Mouse (Mus musculus) adrenal gland, postnatal 14 days (tissue): ENCODE data around the gene Tmem52. TPM values are rescaled to one million over a fixed set of nuclear protein-coding genes. Genes with fewer than 3 reads are reported as not detected.
"Not testable (repeated sequence)": the region's sequence is repeated elsewhere in the genome, so short reads cannot be mapped to it uniquely, and the experiment has no call there.

Experiments used
- DNase-seq: peaks from one replicate; pipeline ENCODE4 v3.0.0; 2021; ENCODE audit warnings: mixed read lengths
- total RNA-seq: library from RNA; stranded (reverse); gene quantifications from 2 replicates; pipeline ENCODE4 v1.2.3, GENCODE M21; 2021

Gene Tmem52
- total RNA-seq, 1 experiment from 2014 or later: 11.4 TPM

DNA sequence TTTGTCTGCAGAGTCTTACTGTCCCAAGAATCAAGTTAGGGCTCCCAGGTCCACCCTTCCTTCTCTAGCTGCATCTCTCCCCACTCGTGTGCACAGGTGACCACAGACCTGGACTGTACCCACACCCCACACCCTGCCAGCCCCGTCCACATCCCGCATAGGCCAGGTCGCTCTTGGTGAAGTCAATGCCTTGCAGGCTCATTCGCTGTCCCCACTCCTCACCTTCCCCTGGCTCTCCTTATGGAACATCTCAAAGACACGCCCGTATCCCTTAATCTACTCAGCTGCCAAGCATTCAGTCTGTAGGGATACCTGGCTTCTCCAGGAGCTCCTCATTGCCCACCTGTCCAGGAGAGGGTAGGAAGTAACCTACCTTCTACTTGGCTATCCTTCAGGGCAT, 2.5 kb downstream of the Tmem52 start:
- no peak for DNase-seq

GRCm38 (mm10) chr4:155472716-155473290, 3.9 kb downstream of the Tmem52 start:
- DNase-seq: no peak

GRCm38 (mm10) chr4:155473319-155473718, 4.4 kb downstream of the Tmem52 start:
- DNase-seq: peak; percentile 89

GRCm38 (mm10) chr4:155473796-155474195, 4.9 kb downstream of the Tmem52 start:
- DNase-seq: not testable (repeated sequence)

GRCm38 (mm10) chr4:155481381-155482124, 12.6 kb downstream of the Tmem52 start:
- peak; percentile 91 for DNase-seq

- no peak for DNase-seq
These were observed 13.2 kb downstream of the Tmem52 start for GRCm38 (mm10) chr4:155482125-155482480.

- DNase-seq: no peak
These were observed 14.0 kb downstream of the Tmem52 start for GRCm38 (mm10) chr4:155482733-155483540.

GRCm38 (mm10) chr4:155485521-155485920, 16.6 kb downstream of the Tmem52 start:
- DNase-seq: no peak

DNA sequence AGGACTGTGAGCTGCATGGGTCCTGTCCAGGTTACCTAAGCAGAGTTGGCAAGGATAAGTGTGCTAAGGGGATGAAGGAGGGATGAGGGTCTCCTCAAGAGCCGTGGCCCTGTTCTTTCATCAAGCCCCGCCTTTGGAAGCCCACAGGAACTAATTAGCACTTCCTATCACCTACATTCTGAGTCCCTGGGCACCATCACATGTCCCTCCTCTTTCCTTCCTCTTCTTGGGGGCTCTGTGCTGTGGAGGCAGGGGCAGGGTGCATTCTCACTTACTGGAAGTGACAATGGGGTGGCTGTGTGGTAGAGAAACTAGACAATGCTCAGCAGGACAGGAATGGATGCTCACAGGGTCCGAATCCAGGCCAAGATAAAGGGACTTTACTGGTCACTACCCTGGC, 18.8 kb downstream of the Tmem52 start:
- DNase-seq: no peak

- peak; percentile 87 for DNase-seq
These were observed 19.5 kb downstream of the Tmem52 start for GRCm38 (mm10) chr4:155488232-155489025.

GRCm38 (mm10) chr4:155489101-155489970, 20.4 kb downstream of the Tmem52 start:
- DNase-seq: no peak

DNA sequence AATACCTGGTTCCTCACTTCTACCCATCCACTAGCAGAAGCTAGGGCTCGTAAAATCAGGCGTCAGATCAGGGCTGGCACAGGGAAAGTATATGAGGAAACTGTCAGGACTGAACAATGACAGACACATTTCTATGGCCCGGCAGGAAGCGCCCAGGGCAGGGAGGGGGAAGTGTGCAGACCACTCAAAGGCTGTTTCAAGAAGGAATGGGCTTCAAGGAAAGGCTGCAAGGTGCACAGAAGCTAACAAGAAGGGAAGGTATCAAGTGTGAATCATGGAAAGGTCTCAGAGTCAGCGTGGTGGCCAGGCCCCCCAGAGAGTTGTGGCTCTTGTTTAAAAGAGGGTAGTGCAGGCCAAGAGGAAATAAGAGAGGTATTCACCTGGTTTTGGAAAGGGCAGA, 21.5 kb downstream of the Tmem52 start:
- no peak for DNase-seq

- DNase-seq: peak; percentile 97
These were observed 22.1 kb downstream of the Tmem52 start, which contains the start of gene Gnb1 for GRCm38 (mm10) chr4:155490990-155491504. Gene Gnb1 (plus strand): TSS chr4:155491361.

GRCm38 (mm10) chr4:155491529-155492130, 22.7 kb downstream of the Tmem52 start:
- no peak for DNase-seq

GRCm38 (mm10) chr4:155492131-155492633, 23.3 kb downstream of the Tmem52 start:
- DNase-seq: peak; percentile 80

DNA sequence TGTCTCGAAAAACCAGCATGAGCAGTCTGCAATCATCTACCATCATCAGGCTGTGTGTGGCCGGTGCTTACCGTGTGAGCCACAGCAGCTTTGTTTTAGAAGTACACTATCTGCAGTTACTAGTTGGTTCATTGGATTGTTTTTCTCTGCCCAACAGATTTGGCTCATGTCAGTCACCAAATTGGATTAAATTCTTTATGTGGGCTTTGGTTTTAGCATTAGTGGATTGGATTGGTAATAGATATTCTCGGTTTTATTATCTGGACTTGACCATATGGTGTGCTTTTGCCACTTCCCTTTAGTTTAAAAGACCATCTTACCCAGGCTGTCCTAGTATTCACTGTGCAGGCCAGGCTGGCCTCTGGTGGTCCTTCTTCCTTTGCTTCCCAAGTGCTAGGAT, 26.0 kb downstream of the Tmem52 start:
- DNase-seq: no peak

DNA sequence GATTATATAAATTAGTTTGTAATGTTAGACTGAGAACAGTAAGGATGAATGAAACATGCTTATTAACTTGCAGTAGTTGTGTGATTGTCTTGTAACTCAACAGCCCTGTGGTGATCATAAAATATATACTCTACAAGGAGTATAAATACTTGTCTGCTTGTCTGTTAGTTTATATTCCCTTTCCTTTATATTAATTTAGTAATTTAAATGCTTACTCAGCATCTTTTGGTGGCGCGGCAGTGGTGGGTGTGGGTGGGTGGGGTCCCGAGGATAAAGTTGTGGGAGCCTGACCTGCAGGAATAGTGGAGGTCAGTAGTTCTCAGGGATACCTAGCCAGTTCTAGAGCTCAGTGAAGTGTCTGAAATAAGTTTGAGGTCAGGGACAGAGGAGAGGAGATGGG, 29.0 kb downstream of the Tmem52 start:
- DNase-seq: no peak

DNA sequence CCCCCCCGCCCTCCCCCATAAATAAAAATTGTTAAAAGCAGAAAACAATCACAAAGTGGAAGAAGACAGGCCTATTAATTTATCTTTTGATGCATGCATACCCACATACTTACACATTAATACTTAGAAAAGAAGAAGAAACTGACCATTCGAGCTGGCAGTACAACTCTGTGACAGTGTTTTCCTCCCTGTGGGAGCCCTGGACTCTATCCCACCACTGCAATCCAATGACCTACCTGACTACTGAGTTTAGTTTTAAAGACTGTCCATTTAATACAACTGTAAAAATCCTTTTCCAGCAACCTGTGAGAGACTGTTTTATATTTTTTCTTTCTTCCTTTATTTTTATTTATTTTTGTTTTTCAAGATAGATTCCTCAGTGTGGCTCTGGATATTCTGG, 32.2 kb downstream of the Tmem52 start:
- no peak for DNase-seq

- no peak for DNase-seq
These were observed 36.2 kb downstream of the Tmem52 start for GRCm38 (mm10) chr4:155505067-155505466.

DNA sequence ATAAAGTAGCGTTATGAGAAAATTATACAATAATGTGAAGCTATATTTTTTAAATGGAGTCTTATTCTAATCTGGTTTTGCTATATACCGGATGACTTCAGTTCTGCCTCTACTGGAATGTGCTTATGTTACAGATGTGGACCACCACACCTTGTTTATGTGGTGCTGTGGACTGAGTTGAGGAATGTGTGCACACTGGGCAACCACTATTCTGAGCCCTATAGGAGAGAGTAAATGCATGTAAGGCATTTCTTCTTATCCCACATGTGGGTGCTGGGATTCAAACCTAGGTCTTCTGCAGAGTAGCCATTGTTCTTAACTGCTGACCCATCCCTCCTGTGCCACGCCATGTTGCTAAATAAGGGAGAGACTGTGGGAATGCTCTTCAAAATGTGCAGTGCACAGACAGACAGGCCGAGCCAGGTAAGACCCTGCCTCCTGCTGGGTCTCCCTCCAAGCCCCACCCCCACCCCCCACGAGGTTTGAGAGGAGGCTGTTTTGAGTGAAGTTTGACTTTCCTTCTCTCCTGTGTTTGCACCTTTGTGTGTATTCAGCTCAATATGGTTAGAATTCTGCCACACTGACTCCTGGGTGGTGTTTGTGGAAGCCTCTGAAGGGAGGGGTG, 36.9 kb downstream of the Tmem52 start:
- DNase-seq: no peak
